Mouse (Mus musculus): ENCODE measurements around the gene Pcbp2. TPM values are rescaled to one million over a fixed set of nuclear protein-coding genes. Genes with fewer than 3 reads are reported as not detected.

The Pcbp2 gene
- polyA plus RNA-seq, 1 experiment: 834 TPM

DNA sequence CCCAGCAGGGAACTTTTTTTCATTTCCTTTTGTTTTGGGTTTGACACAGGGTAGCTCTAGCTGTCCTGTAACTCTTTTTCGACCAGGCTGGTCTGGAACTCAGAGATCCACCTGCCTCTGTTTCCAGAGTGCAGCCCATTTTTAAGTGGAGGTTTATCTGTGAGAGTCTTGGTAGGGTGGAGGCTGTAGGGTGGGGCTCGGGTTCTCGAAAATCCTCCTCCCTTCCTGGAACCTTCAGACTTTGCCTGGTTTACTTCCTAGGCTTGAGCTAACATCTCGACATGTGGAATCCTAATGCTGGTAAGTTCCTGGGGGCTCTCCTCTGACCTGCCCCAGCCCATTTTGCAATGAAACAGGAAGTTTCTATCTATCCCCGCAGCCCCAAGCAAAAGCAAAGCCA, 10.5 kb upstream of the Pcbp2 start:
- H3K27ac ChIP-seq (ENCODE audit: insufficient read depth, low read depth, low read length): no peak overlapping the region
- WGBS: 69% methylated on average over 5 of the region's 5 CpGs
- H3K4me1 ChIP-seq (ENCODE audit: control insufficient read depth, insufficient read depth, low read length): peaks cover 6% of the 10 kb centered on the region; the same call in 1 of the 2 replicates
- TF ChIP-seq CTCF (IDR thresholded peaks at IDR 0.05; ENCODE audit: insufficient read depth, low read depth, low read length): no peak
- no peak for TF ChIP-seq POLR2A (IDR thresholded peaks at IDR 0.05; ENCODE audit: insufficient read depth, low read depth, low read length)
- no peak overlapping the region for H3K4me3 ChIP-seq (ENCODE audit: insufficient read depth, low read depth, low read length)

DNA sequence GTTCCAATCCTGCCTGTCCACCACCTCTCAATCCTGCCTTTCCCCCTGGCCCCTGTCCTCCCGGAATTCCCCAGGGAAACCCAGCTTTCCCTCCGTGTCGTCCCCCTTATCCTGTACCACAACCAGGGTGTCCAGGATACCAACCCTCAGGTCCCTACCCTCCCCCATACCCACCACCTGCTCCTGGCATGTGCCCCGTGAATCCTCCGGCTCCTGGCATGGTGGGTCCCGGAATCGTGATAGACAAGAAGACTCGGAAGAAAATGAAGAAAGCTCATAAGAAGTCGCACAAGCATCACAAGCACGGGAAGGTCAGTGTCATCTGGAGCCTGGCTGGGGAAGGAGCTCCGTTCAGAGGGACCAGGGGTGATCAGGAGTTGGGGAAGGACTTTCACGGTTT, 9.9 kb upstream of the Pcbp2 start:
- WGBS: 86% methylated on average over 12 of the region's 12 CpGs
- Histone ChIP-seq H3K4me3 (ENCODE audit: insufficient read depth, low read depth, low read length) (no peak overlapping the region), H3K27ac (ENCODE audit: insufficient read depth, low read depth, low read length) (no peak overlapping the region), H3K4me1 (ENCODE audit: control insufficient read depth, insufficient read depth, low read length) (peaks cover 6% of the 10 kb centered on the region; the same call in 1 of the 2 replicates)
- TF ChIP-seq CTCF (IDR thresholded peaks at IDR 0.05; ENCODE audit: insufficient read depth, low read depth, low read length): no peak
- no peak for TF ChIP-seq POLR2A (IDR thresholded peaks at IDR 0.05; ENCODE audit: insufficient read depth, low read depth, low read length)

DNA sequence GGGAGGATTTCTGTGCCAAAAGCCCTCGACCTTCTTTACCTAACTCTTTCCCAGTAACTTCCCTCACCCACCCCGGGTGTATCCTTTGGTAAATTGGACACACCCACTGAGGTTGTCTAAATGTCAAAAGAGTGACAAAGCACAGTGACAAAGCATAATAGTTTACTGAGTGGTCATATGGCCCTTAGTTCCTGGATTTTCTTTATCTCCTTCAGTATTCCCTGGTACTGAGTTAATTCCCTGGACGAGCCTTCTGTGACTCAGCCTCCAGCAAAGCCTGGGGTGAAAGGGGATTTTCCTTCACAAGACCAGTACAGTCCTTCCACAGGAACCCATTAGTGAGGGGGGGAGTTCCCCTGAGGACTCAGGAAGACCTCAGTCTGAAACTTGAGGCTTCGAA, 9.4 kb upstream of the Pcbp2 start:
- WGBS: 73% methylated on average over 4 of the region's 4 CpGs
- no peak overlapping the region for H3K27ac ChIP-seq (ENCODE audit: insufficient read depth, low read depth, low read length)
- H3K4me1 ChIP-seq (ENCODE audit: control insufficient read depth, insufficient read depth, low read length): peaks cover 6% of the 10 kb centered on the region; the same call in 1 of the 2 replicates
- no peak for TF ChIP-seq CTCF (IDR thresholded peaks at IDR 0.05; ENCODE audit: insufficient read depth, low read depth, low read length)
- no peak for TF ChIP-seq POLR2A (IDR thresholded peaks at IDR 0.05; ENCODE audit: insufficient read depth, low read depth, low read length)
- H3K4me3 ChIP-seq (ENCODE audit: insufficient read depth, low read depth, low read length): no peak overlapping the region

DNA sequence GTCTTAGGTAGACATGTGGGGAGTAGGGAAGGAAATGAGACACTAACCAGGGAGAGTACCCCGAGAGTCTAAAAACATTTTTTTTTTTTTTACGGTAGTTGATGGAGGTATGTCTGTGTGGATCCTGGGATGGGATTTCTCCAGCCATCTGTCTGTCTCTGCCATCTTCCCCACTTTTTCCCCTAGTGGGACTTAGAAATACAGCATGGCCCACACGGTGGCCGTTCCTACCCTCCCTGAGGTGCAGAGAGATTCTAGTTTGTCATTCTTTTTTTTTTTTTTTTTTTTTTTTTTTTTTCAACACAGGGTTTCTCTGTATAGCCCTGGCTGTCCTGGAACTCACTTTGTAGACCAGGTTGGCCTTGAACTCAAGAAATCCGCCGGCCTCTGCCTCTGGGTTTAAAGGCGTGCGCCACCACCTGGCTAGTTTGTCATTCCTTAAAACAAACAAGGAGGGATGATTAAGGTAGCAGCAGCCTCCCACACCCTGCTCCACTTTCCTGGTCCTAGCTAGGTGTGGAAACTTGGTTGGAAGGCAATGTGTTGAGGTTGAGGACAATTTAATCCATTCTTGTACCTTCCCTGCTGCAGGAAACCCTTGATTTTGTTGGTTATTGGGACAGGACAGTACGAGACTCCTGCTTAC, 8.8 kb upstream of the Pcbp2 start:
- TF ChIP-seq CTCF (IDR thresholded peaks at IDR 0.05; ENCODE audit: insufficient read depth, low read depth, low read length) (no peak), POLR2A (IDR thresholded peaks at IDR 0.05; ENCODE audit: insufficient read depth, low read depth, low read length) (no peak)
- Histone ChIP-seq H3K4me3 (ENCODE audit: insufficient read depth, low read depth, low read length) (no peak overlapping the region), H3K27ac (ENCODE audit: insufficient read depth, low read depth, low read length) (no peak overlapping the region), H3K4me1 (ENCODE audit: control insufficient read depth, insufficient read depth, low read length) (peaks cover 6% of the 10 kb centered on the region; the same call in 1 of the 2 replicates)
- WGBS: 88% methylated on average over 9 of the region's 9 CpGs

DNA sequence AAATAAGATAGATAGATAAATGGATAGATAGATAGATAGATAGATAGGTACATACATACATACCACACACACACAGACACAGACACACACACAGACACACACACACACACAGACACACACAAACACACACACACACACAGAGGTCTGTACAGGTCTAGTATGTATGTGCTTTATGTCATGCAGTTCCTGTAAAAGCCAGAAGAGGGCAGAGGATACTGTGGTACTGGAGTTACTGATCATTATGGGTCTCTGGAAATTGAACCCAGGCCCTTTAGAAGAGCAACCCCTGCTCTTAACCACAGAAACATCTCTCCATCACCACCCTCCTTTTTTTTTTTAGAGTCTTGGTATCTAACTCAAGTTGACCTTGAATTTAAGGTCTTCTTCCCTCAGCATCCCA, 6.7 kb upstream of the Pcbp2 start:
- Histone ChIP-seq H3K27ac (ENCODE audit: insufficient read depth, low read depth, low read length) (no peak overlapping the region), H3K4me1 (ENCODE audit: control insufficient read depth, insufficient read depth, low read length) (peaks cover 6% of the 10 kb centered on the region; the same call in 1 of the 2 replicates), H3K4me3 (ENCODE audit: insufficient read depth, low read depth, low read length) (no peak overlapping the region)
- no peak for TF ChIP-seq CTCF (IDR thresholded peaks at IDR 0.05; ENCODE audit: insufficient read depth, low read depth, low read length)
- no peak for TF ChIP-seq POLR2A (IDR thresholded peaks at IDR 0.05; ENCODE audit: insufficient read depth, low read depth, low read length)

DNA sequence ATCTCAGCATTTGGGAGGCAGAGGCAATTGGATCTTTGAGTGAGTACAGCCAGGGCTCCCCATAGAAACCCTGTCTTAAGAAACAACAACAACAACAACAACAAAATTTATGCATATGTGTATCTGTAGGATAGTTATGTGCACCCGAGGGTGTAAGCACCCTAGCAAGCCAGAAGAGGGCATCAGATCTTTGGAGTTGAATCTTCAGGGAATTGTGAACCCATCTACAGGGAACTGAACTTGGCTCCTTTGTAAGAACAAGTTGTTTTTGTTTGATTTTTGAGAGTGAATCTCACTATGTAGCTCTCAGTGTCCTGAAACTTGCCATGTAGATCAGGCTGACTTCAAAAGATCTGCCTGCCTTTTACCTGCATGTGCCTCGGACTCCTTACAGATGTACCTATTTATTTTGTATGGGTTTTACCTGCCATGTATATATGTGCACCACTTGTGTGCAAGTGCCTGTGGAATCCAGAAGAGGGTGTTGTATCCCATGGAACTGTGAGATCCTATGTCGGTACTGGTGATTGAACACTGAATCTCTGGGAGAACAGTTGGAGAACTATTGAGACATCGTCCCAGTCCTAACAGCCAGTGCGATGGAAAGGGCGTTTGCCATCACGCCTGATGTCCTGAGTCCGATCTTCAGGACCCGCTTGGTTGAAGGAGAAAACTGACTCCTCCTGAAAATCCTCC, 1.5 kb upstream of the Pcbp2 start:
- Histone ChIP-seq H3K27ac (ENCODE audit: insufficient read depth, low read depth, low read length) (no peak overlapping the region), H3K4me3 (ENCODE audit: insufficient read depth, low read depth, low read length) (no peak overlapping the region), H3K4me1 (ENCODE audit: control insufficient read depth, insufficient read depth, low read length) (no peaks in the 10 kb centered on the region)
- TF ChIP-seq POLR2A (IDR thresholded peaks at IDR 0.05; ENCODE audit: insufficient read depth, low read depth, low read length) (no peak), CTCF (IDR thresholded peaks at IDR 0.05; ENCODE audit: insufficient read depth, low read depth, low read length) (no peak)
- WGBS: 98% methylated on average over 9 of the region's 9 CpGs

DNA sequence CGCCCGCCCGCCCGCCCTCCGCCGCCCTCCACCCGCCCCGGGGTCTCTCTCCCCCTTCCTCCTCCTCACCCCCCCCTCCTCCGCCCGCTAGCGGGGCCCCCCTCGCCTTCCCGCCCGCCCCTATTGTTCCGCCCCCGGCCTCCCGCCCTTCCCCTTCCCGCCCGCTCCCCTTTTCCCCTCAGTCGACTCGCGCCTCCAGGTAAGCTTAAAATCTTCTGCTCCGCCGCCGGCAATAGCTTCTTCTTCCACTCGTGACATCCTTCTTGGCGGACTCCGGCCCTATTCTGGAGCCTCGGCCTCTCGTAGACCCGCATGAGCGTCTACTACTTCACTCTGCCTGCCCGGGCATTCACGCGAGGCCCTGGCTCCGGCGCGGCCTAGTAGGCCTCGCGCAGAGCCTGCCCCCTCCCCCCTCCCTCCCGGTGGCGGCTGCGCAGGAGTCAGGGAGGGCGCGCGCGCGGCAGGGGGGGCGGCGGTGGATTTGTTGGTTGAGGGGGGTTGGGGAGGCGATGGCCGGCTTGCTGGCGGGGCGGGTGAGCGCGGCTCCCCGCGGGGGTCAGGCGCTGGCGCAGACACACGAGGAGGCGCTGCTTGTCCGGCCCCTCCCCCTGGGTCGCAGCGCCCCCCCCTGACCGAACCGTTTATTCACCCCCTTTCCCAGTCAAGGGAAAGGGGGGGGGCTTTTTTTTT, 411 bp downstream of the Pcbp2 start:
- Histone ChIP-seq H3K27ac (ENCODE audit: insufficient read depth, low read depth, low read length) (peak overlapping the region; percentile 94), H3K4me3 (ENCODE audit: insufficient read depth, low read depth, low read length) (peak overlapping the region; percentile 96), H3K4me1 (ENCODE audit: control insufficient read depth, insufficient read depth, low read length) (no peaks in the 10 kb centered on the region)
- whole genome bisulfite sequencing: under 1% methylated on average over 48 of the region's 67 CpGs
- TF ChIP-seq CTCF (IDR thresholded peaks at IDR 0.05; ENCODE audit: insufficient read depth, low read depth, low read length): no peak
- 0 out of 2 replicates have a peak, but pooled peaks have one; percentile 27 for TF ChIP-seq POLR2A (IDR thresholded peaks at IDR 0.05; ENCODE audit: insufficient read depth, low read depth, low read length)

DNA sequence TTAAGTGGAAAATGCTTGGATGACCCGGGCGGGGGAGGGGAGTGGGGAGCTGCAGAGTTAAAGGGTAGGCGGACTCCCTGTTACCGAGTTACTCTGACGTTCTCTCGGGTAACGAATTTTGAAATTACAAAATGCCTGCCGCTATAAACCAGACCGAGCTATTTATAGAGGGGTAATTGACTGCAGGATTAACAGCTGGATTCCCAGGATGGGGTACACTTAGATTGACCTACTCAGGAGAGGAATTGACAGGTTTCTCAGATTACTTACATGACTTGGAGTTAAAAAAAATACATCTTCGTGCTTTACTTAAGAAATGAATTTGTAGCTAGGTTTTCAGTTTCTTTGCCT, 931 bp downstream of the Pcbp2 start:
- Histone ChIP-seq H3K27ac (ENCODE audit: insufficient read depth, low read depth, low read length) (no peak overlapping the region), H3K4me1 (ENCODE audit: control insufficient read depth, insufficient read depth, low read length) (no peaks in the 10 kb centered on the region), H3K4me3 (ENCODE audit: insufficient read depth, low read depth, low read length) (peak overlapping the region; percentile 96)
- TF ChIP-seq CTCF (IDR thresholded peaks at IDR 0.05; ENCODE audit: insufficient read depth, low read depth, low read length) (no peak), POLR2A (IDR thresholded peaks at IDR 0.05; ENCODE audit: insufficient read depth, low read depth, low read length) (no peak)
- WGBS: 2% methylated on average over 10 of the region's 10 CpGs

DNA sequence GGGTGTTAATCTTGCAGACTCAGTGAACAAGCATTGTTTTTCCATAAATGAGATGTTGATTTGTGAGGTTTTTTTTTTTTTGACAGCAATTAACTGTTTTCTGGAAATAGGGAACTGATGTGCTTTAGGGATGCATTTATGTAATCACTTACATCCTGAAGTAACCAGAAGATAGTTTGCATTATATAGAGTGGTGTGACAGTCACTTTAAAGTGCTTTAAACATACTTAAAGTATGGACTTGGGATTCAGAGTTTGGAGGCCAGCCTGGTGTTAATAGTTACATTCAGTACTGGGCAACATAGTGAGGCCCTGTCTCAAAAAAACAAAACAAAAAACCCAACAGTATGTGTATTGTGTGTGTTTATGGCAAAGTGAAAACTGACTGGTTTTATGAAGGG, 1.4 kb downstream of the Pcbp2 start:
- TF ChIP-seq CTCF (IDR thresholded peaks at IDR 0.05; ENCODE audit: insufficient read depth, low read depth, low read length) (no peak), POLR2A (IDR thresholded peaks at IDR 0.05; ENCODE audit: insufficient read depth, low read depth, low read length) (no peak)
- no peak overlapping the region for H3K4me3 ChIP-seq (ENCODE audit: insufficient read depth, low read depth, low read length)
- H3K4me1 ChIP-seq (ENCODE audit: control insufficient read depth, insufficient read depth, low read length): no peaks in the 10 kb centered on the region
- H3K27ac ChIP-seq (ENCODE audit: insufficient read depth, low read depth, low read length): no peak overlapping the region

Measured in olfactory bulb, adult 2 months (tissue).